Mouse (Mus musculus) thymus, postnatal 14 days (tissue): Measurements from ENCODE around the gene 1700003E16Rik.
A peak's percentile ranks its signal among the peaks of the same experiment; 100 is the strongest.

Source experiments
- DNase-seq: peaks from one replicate; pipeline ENCODE4 v3.0.0; 2021

1700003E16Rik gene

DNA sequence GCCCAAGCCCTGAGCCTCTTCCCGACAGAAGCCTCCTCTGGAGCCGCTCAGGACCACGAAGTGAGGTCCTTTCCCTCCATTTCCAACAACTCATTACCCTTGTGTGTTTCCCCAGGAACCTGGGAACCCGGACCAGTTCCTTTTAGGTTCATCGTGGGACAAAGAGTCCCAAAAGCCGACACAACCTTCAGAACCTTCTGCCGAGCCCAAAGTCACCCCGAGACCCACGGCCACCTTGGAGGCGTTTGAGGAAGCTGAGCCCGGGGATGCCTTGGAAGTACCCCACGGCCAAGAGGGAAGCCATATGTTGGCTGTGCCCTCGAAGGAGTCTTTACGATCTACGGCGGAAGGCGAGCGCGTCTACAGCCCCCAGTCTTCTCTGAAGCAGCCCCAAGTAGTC, 5.2 kb downstream of the 1700003E16Rik start:
- DNase-seq, result no peak

DNA sequence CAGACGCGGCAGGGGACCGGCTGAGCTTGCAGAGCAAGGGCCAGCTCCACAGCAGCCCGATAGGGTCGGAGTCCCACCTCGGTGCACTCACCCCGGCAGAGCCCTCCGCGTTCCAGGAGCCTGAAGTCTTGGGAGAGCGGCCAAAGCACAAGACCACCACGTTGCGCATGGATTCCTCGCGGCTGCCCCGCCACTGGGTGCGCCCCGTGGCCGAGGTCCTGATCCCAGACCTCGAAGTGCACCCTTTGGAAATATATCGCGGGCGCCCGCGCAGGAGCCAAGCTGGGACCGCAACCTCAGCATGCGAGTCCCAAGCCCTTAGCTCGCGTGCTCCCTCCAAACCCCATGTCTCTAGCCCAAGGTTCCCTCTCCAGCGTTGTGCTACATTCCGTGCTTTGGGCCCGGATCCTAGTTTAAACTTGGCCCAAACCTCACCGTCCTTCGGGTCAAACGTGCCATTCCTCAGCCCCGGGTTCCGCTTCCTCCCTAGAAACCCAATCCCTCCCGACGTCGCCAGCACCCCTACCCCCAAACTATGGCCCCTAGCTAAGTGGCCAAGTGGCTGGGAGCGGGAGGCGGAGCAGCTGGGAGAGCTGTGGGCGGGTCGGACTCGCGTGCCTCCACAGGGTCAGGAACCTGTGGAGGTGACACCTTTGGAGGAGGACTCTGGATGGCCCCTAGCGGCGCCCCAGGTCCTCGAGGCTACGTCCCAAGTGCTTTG, 5.9 kb downstream of the 1700003E16Rik start:
- no peak for DNase-seq

DNA sequence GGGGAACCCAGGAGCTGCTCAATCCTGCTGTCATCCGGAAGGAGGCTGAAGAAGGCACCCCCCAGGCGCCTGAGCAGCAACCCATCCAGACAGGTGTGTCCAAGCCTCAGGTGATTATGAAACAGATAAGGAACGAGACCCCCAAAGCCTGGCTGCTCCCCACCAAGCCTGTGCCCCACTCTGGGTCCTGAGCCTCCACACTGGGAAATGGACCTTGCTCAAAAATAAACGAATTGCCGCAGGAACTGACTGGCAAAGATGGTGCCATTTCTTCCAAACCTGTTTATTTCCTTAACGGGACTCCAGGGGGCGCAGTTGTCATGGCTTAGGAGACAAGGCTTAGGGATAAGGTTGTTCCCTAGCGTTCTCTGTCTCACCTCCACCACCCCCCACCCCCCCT, 6.5 kb downstream of the 1700003E16Rik start:
- DNase-seq, result peak; percentile 54

DNA sequence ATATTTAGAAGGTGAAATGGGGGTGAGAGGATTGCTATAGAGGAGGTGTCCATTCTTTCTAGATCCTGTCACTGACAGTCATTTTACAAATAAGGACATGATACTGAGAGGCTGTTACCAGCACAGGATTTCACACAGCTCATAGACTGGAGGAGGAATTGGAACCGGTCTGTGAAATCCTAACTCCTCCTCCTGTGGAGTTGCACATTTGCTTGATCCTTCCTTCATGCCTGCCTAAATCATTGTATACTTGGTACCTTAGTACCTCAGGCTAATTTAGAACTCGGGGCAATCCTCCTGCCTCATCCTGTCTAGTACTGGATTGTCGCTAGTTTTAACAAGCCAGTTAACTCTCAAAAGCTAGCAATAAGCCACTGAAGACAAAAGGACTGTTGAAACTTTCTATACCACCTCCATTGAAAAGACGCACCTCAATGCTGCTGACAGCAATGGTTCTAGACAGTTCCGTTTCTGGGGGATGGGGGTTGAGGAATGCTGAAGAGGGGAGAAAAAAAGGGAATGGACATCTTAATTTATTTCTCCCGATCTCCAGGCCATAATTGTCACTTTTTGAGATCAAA, 8.9 kb downstream of the 1700003E16Rik start:
- no peak for DNase-seq

DNA sequence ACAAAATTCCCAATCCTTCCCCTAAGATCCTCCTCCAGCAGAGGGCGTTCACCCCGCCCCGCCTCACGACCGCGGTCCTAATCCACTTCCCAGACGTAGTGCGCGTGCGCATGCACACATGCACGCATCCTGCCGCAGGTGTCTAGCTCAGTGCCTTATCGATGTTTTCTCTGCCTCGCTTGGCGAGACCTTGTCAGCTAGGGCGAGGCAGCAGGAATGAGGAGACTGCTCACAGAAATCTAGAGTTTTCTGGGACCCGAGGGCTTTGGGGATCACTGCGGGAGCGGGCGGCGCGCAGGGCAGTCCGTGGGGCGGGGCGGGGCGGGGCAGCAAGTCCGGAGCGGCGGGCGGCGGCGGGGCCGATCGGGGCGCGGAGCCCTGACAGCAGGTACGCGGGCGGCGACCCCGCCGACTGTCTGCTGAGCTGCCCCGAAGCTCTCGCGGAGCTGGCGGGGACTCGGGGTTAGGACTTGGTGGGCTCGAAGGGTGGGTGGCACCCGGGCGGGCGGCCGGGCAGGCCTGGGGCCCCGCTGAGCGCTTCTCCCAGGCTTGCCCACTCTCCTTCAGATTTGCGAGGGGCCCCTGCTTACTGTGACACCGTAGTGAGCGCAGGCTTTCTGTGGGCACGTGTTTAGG, 9.5 kb downstream of the 1700003E16Rik start, which contains the start of gene Dctn1:
Gene Dctn1, plus strand, starts transcription at position 314 of the 636 bp plus-strand sequence.
- DNase-seq, result peak; percentile 95

DNA sequence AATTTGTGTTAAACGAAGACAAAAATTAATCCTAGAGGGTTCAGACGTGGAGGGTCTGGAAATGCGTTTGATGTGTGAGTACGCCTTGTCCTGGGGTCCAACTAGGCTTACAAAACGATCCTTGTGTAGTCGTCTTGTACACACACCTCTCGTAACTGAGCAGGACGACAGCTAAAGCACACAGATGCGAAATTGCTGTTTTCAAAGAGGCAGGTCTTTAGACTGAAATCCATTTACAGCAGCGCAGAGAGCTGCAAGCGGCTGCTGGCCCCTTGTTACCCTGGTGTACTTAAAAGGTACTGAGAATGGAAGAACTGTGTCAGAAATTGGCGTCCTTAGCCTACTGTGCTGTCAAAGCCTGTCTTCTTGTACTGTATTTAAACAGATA, 10.0 kb downstream of the 1700003E16Rik start:
- DNase-seq, result no peak

DNA sequence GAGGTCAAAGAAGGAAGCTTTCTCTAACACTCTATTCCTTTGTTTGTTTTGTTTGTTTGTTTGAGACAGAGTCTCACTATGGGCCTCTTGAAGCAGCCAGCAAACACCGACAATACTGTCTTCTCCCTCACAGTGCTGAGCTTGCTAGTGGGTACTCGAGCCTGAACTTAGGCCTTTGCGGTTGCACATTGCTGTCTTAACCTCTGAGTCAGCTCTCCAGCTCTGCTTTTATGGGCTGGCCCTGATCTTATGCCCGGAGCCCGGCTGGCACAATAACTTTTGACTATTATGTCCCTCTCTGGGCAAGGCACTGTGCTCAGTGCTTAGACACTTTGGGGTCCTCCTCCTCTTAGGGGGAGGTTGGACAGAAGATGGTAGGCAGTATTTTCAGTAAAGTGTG, 13.7 kb downstream of the 1700003E16Rik start:
- DNase-seq, result no peak

DNA sequence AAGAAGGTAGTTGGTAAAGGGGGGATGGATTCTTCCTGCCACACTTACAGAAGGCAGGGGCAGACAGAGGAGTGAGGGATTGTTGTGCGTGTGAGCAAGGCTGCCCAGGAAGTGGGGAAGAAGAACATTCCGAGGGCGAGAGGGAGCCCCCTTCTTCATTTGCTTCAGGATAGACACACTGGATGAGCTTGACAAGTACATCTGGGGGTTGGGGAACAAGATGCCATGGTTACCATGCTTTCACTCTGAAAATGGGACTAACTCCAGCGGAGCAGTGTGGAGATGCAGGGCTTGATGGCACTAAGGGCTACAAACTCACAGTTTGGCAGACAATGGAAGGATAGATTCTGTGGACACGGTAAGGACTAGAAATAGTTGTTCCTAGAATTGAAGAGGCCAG, 14.9 kb downstream of the 1700003E16Rik start:
- DNase-seq, result no peak

DNA sequence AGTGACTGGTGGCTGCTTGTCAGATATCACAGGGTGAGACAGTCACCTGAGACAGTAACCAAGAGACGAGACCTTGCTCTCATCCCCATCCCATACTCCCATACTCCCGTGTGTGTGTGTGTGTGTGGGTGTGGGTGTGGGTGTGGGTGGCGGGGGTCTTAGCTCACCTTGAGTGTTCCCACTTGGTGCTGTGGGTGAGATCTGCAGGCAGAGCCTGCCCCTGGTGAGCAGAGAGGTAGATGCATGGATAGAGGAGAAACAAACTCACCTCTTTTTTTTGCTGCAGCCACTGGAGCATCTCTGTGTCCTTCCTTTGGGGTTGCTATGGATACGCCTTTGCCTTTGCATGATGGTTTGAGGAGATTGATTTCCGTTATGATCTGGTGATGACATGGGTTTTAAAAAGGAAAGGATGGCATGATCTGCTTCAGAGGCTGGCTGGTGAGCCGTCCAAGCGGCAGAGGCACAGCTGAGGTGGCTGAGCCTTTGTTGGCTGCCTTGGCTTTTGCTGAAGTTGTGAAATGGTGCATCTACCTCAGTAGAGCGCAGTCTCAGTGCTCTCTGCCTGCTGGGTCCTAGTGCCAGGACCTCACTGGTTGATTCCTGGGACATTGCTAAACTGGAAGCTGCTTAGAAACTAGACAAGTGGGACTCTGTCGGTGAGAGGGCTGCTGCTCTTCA, 16.2 kb downstream of the 1700003E16Rik start:
- DNase-seq, result no peak

DNA sequence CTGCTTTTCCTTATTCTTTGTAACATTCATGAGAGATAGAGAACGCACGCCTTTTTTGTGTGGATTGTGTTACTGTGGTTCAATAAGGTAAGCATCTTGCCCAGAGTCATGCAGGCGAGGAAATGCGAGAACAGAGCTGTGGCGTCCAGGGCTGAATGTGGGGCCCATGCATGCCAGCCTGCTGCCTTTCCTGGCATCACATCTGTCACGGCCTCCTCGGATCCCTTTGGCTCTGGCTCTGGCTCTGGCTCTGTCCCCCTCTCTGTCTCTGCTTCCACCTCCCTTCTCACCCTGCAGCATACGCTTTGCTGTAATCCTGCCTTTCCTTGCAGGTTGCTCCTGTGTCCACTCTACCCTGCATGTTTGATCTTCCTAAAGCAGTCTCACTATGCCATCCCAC, 19.8 kb downstream of the 1700003E16Rik start:
- DNase-seq, result no peak

DNA sequence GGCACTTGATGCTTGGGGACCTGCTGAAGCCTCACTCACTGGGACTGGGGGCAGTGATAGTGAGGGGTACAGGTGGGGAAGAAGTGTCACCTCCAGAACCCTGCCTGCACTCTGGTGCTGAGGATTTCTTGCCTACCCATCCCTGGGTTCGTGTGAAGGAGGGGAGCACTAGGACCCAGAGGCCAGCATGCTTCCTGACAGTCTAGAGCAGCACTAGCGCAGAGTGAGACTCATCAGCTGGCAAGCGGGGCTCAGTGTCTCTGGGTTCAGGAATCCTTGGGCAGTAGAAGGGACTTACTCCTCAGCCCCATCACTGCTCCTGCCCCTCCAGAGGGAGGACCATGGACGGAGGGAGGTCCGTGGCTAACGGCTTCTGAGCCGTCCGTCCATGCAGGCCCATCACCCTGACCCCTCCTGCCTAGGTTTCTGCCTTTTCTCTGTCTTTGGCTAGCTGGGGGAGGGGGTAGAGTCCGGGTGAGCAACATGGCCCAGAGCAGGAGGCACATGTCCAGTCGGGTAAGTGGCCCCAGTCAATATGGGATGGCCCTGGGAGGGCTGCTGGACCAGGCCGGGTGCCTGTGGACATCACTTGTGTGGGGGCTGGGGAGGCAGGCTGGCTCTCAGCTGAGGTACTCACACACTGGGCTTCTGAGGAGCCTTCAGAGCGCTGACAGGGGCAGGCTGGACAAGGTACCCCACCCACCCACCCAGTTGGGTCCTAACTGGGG, 23.4 kb downstream of the 1700003E16Rik start:
- DNase-seq, result no peak

DNA sequence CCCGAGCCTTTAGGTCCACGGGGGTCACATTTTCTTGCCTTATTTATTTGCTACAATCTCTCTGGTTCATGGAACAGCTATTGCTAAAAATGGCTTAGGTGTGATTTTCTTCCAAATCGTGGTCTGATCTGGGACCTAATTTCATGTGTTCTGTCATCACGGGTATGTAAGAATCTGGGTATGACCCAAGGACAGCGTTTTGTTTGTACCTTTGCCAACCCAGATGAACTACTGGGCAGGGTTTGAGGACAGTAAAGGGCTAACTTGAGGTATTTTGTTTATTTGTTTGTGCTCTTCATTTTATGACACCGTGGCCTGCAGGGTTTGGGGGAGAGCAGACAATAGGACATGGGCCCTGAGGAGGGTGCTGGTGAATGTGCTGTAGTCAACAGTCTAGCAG, 24.4 kb downstream of the 1700003E16Rik start:
- DNase-seq, result no peak

DNA sequence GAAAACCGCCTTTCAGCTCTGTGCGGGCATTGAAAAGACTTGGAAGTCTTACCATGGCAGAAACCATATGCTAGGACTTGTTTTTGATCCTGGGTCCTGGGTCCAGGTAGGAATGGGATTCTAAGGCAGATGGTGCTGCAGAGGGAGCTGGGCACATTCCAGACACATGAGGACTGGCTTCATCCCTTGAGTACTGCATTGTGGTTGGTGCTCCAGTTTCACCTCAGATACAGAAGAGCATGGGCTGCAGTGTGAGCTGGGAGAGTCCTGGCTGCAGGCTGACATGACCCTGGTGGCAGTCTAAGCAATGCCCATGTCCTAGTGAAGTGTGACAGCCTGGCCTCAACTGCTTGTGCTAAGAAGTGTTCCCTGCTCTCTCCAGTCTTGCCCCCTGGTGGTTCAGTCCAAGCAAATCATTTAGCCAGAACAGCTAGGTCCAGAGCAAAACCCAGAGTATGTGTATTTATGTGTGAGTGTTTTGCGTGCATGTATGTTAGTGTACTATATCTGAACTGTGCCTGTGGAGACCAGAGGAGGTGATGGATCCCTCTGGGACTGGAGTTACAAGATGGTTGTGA, 28.7 kb downstream of the 1700003E16Rik start:
- no peak for DNase-seq

DNA sequence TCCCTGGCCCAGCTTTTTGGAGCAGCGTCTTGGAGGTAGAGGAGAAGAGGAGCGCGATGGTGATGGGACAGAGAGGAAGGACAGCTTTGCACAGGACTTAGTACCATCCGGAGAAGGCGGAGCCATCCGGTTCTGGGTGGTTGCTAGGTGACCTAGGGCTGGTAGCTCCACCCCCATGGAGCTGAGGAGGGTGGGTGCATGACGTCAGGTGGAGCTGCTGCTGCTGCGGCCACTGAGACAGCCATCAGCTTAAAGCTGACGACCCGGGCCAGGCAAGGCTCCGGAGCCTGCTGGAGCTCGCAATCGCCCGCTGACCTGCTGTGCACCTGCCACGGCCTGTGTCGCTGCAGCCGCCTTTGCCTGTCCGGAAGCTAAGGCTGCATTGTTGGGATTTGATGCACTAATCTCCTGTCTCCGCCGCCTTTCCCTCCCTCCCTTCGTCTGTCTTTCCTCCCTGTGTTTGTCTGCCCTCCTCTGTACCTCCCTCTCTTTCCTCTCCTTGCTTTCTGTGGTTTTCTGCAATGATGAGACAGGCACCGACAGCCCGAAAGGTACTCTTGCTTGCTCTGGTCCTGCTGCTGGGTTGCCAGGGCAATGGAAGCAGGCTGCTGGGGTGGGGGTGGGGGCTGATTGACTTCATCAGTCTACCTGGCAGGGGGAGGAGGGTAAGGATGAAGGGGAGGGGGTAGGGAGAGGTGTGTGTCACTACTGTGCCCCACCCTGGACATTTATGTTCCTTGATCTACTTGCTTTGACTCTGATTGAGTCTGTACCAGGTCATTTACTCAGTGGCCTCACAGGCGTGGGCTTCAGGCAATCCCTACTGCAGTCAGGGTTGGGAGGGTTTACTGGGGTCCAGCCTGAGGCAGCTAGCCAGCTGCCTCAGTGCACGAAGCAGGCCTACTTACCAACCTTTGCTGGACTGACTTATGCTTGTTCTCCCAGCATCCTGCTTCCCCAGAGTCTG, 30.0 kb downstream of the 1700003E16Rik start:
- DNase-seq, result peak; percentile 59

DNA sequence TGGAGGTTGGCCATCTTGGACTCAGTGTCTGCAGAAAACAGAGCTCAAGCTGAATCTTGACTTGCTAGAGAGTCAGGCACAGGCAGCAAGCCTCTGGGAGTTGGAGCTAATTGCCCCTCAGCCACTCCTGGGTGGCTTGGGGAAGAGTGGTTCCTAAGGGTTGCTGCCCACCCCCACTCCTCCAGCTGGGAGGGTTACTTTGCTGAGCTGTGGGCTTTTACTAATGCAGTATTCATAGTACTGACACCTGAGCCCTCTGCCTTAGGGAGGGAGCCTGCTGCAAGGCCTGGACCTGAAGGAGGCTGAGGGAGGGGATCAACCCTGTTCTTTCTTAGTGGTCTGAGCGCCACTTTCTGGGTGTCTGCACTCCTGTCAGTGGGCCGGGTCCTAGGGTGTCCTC, 30.7 kb downstream of the 1700003E16Rik start:
- no peak for DNase-seq

DNA sequence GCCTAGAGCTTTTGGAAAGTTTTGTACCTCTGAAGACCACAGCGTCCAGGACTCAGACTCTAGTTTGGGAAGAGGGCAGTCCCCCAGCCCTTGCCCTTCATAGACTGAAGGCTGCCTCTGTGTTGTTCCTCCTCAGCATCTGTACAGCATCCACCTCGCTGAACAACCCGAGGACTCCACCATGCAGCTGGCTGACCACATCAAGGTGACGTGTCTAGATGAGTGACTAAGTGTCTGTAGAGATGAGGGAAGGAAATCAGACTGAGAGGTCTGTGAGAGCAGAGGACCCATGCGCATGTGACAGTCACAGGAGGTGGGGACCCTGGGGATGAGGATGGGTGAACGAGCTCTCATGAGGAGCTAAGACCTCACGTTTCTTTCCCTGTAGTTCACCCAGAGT, 37.4 kb downstream of the 1700003E16Rik start:
- peak; percentile 38 for DNase-seq

DNA sequence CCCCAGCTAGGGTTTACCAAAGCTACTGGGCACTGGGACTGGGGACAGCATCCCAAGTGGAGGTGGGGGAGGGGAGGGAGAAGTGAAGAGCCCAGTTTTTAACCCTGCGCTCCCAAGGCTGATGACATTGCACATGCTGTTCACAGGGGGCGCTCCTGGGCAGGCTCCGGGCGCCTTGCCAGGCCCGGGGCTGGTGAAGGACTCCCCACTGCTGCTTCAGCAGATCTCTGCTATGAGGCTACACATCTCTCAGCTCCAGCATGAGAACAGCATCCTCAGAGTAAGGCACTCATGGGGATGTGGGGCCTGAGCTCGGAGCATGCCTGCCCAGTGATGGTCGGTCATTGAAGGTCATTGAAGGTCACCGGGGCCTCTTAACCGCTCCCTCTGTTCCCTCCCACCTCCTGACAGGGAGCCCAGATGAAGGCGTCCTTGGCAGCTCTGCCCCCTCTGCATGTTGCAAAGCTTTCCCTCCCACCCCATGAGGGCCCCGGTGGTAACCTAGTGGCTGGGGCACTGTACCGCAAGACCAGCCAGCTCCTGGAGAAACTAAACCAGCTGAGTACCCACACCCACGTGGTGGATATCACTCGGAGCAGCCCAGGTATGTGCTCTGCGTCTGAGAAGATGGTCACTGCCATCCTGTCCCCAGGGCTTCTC, 41.3 kb downstream of the 1700003E16Rik start:
- DNase-seq, result no peak

DNA sequence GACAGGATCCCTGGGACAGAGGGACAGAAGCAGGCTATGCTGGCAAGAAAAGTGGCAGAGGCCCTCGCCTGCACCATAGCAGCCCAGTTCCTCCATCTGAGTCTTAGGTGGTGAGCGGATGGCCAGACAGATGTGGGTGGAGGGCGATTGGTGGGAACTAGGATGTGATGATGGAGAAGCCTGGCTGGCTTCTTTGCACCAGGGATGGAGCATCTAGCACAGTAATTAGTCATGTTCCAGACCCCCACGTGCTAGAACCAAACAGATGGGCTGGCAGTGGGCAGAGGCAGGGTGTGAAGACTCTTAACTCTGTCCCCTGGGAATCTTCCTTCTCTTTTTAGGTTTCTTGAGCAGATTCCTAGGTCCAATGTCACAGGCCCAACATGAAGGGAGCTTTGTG, 47.1 kb downstream of the 1700003E16Rik start:
- no peak for DNase-seq

DNA sequence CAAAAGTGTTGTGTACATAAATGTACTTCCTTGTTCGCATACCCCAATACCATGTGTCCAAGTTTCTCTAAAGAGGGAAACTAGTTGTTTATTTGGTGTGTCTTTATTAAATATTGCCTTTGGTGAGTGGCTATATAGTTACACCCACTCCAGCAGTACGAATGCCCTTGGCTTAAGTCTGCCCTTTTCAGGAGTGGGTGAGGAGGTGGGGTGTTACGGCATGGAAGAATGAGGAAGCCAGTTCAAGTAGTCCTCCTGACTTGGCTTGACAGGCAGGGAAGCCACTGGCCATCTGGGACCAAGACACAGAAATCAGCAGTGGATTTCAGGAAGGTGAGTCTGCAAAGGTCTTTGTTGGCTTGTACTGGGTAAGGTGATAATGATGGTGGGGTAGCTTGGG, 49.6 kb downstream of the 1700003E16Rik start:
- DNase-seq, result no peak

DNA sequence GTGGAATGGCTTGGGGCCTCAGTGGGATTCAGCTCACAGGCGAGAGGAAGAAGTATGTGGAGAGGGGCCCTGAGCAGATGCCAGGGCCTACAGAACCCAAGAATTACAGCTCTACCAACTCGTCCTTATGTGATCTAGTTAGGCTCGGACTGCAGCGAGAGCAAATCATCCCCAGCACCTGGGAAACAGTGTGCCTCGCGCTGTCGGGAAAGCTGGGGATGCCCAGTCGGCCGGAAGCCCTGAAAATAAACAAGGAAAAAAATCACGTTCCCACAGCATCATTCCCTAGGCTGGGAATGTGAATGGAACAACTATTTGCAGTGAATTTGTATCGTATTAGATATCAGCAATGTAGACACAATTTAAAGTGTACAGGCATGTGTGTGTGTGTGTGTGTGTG, 50.1 kb downstream of the 1700003E16Rik start:
- DNase-seq, result no peak
